ENCODE assay signal across 11 mouse cellular contexts in genomic region chr7:44307261-44308020, GRCm38 (mm10). TPM values are rescaled to one million over a fixed set of nuclear protein-coding genes. Genes with fewer than 3 reads are reported as not detected.
DNase-seq lines count a peak whose midpoint lies in the region; ATAC-seq and TF ChIP-seq lines count a peak whose summit lies in the region.
"Had no signal": no experiment of that assay in that cellular context is flagged by ENCODE, and none has a peak within 500 bp of the region (broad histone marks: within the 10 kb centered on the region; RNA-seq: fewer than 3 reads in every experiment).

No protein-coding gene starts in this region.

- H3K9me3 ChIP-seq in intestine, embryonic 14.5 days (ENCODE audit: control insufficient read depth, low read length) = no peaks in the 10 kb centered on the region
- no peaks in the 10 kb centered on the region for H3K9me3 ChIP-seq in intestine, postnatal 0 days (ENCODE audit: control insufficient read depth)
- H3K9me3 ChIP-seq in embryonic facial prominence, embryonic 12.5 days = no peaks in the 10 kb centered on the region

- peaks cover 43% of the 10 kb centered on the region for H3K4me1 ChIP-seq in intestine, embryonic 14.5 days (replicated peaks; ENCODE audit: control insufficient read depth, insufficient read depth, low read length)
- H3K4me1 ChIP-seq in intestine, postnatal 0 days (replicated peaks; ENCODE audit: control insufficient read depth, insufficient read depth, low read length) = peaks cover 4% of the 10 kb centered on the region
- H3K4me1 ChIP-seq in embryonic facial prominence, embryonic 12.5 days = peaks cover 24% of the 10 kb centered on the region

- no peaks in the 10 kb centered on the region for H3K27me3 ChIP-seq in intestine, embryonic 14.5 days (replicated peaks; ENCODE audit: control insufficient read depth, insufficient read depth, low read length)
- H3K27me3 ChIP-seq in intestine, postnatal 0 days (replicated peaks; ENCODE audit: control insufficient read depth, insufficient read depth, low read length) = peaks cover 19% of the 10 kb centered on the region
- H3K27me3 ChIP-seq in embryonic facial prominence, embryonic 12.5 days = peaks cover 48% of the 10 kb centered on the region

- H3K27ac ChIP-seq in intestine, embryonic 14.5 days (ENCODE audit: low read depth) = peak overlapping the region; percentile 64; the same call in 1 of the 2 replicates
- no peak overlapping the region for H3K27ac ChIP-seq in intestine, postnatal 0 days (ENCODE audit: low read depth, low read length)
- peak overlapping the region; percentile 67 for H3K27ac ChIP-seq in embryonic facial prominence, embryonic 12.5 days
- H3K27ac ChIP-seq: hindbrain, embryonic 14.5 days; layer of hippocampus, adult 2 months had no signal

- 26% methylated on average over 9 of the region's 9 CpGs for WGBS in intestine, embryonic 14.5 days
- WGBS in intestine, postnatal 0 days = 30% methylated on average over 9 of the region's 9 CpGs
- WGBS in embryonic facial prominence, embryonic 12.5 days = 27% methylated on average over 9 of the region's 9 CpGs

- TF ChIP-seq CTCF in intestine, postnatal 0 days (IDR thresholded peaks at IDR 0.05; ENCODE audit: low read depth) = no peak; the same call in 1 of the 2 replicates

- H3K4me3 ChIP-seq in intestine, embryonic 14.5 days (ENCODE audit: low read depth, low read length) = no peak overlapping the region
- H3K4me3 ChIP-seq in intestine, postnatal 0 days (ENCODE audit: low read depth, low read length) = no peak overlapping the region
- no peak overlapping the region for H3K4me3 ChIP-seq in embryonic facial prominence, embryonic 12.5 days
- H3K4me3 ChIP-seq: layer of hippocampus, adult 2 months had no signal

- no peak for ATAC-seq in intestine, embryonic 14.5 days (replicated peaks; ENCODE audit: low FRiP score, low TSS enrichment, low read depth)
- no peak for ATAC-seq in intestine, postnatal 0 days
- ATAC-seq in embryonic facial prominence, embryonic 12.5 days (ENCODE audit: insufficient number of reproducible peaks, insufficient read depth, low FRiP score, low TSS enrichment) = no peak
- no peak for ATAC-seq in erythroid progenitor cell, adult 5-6 weeks (replicated peaks; ENCODE audit: low FRiP score, poor library complexity, severe bottlenecking)

- DNase-seq in intestine, embryonic 14.5 days (ENCODE audit: low spot score) = no peak
- peak; percentile 34 for DNase-seq in MN1 (ENCODE audit: low spot score)
- peak; percentile 10 for DNase-seq in naive thymus-derived CD4-positive, alpha-beta T cell, adult 2 months (ENCODE audit: low read depth)
- no peak for DNase-seq in frontal cortex, postnatal 25 days (ENCODE audit: low spot score in 2 of 2)

- no peak overlapping the region for H3K9ac ChIP-seq in intestine, embryonic 14.5 days (ENCODE audit: low read length)
- no peak overlapping the region for H3K9ac ChIP-seq in intestine, postnatal 0 days (ENCODE audit: low read depth, low read length)
- H3K9ac ChIP-seq in embryonic facial prominence, embryonic 12.5 days = no peak overlapping the region
- H3K9ac ChIP-seq: hindbrain, embryonic 14.5 days had no signal

- H3K4me2 ChIP-seq in intestine, embryonic 14.5 days (ENCODE audit: low read length) = no peak overlapping the region
- no peak overlapping the region for H3K4me2 ChIP-seq in intestine, postnatal 0 days (replicated peaks; ENCODE audit: low read depth)
- no peak overlapping the region for H3K4me2 ChIP-seq in embryonic facial prominence, embryonic 12.5 days (replicated peaks)
- H3K4me2 ChIP-seq: hindbrain, embryonic 14.5 days had no signal

- no peaks in the 10 kb centered on the region for H3K36me3 ChIP-seq in intestine, embryonic 14.5 days (ENCODE audit: control insufficient read depth, insufficient read depth, low read length)
- H3K36me3 ChIP-seq in intestine, postnatal 0 days (ENCODE audit: control insufficient read depth, insufficient read depth) = no peaks in the 10 kb centered on the region
- no peaks in the 10 kb centered on the region for H3K36me3 ChIP-seq in embryonic facial prominence, embryonic 12.5 days

RNA-seq across cellular contexts. Expression of gene Clec11a, which starts 0.7 kb away (rescaled TPM):
- polyA plus RNA-seq in intestine, embryonic 14.5 days (2014; fragmentation: Nextera tagmentation; extraction: Ambion mirVana) = 5.4 and 6.3 TPM in 2 replicates
- 3.5 and 3.8 TPM in 2 replicates for polyA plus RNA-seq in intestine, postnatal 0 days (2015; fragmentation: Nextera tagmentation; extraction: Ambion mirVana)
- 1.9 and 2.3 TPM in 2 replicates for polyA plus RNA-seq in embryonic facial prominence, embryonic 12.5 days (2016; fragmentation: Nextera tagmentation; extraction: Ambion mirVana)
- total RNA-seq in erythroid progenitor cell, adult 5-6 weeks (2015; ENCODE audit: low replicate concordance) = 2.5 TPM in 1 of 2 replicates, not detected in the other
- total RNA-seq in erythroid progenitor cell, adult 5-6 weeks (2017; ENCODE audit: low replicate concordance) = not detected in 2 replicates

RNA-seq across cellular contexts. Expression of gene Shank1, which starts 2.6 kb away (rescaled TPM):
- polyA plus RNA-seq in intestine, embryonic 14.5 days (2014; fragmentation: Nextera tagmentation; extraction: Ambion mirVana) = 3.0 and 3.3 TPM in 2 replicates
- polyA plus RNA-seq in intestine, postnatal 0 days (2015; fragmentation: Nextera tagmentation; extraction: Ambion mirVana) = 0.39 and 0.44 TPM in 2 replicates
- polyA plus RNA-seq in embryonic facial prominence, embryonic 12.5 days (2016; fragmentation: Nextera tagmentation; extraction: Ambion mirVana) = 2.4 and 3.8 TPM in 2 replicates
- not detected in 2 replicates for total RNA-seq in erythroid progenitor cell, adult 5-6 weeks (2015; ENCODE audit: low replicate concordance)
- under 0.01 and 0.23 TPM in 2 replicates for total RNA-seq in erythroid progenitor cell, adult 5-6 weeks (2017; ENCODE audit: low replicate concordance)

RNA-seq across cellular contexts. Expression of gene Gm15517, which starts 46.2 kb away (rescaled TPM):
- polyA plus RNA-seq in intestine, embryonic 14.5 days (2014; fragmentation: Nextera tagmentation; extraction: Ambion mirVana) = not detected in 2 replicates
- not detected in 2 replicates for polyA plus RNA-seq in intestine, postnatal 0 days (2015; fragmentation: Nextera tagmentation; extraction: Ambion mirVana)
- polyA plus RNA-seq in embryonic facial prominence, embryonic 12.5 days (2016; fragmentation: Nextera tagmentation; extraction: Ambion mirVana) = not detected in 2 replicates
- total RNA-seq in erythroid progenitor cell, adult 5-6 weeks (2015; ENCODE audit: low replicate concordance) = not detected in 2 replicates
- not detected in 2 replicates for total RNA-seq in erythroid progenitor cell, adult 5-6 weeks (2017; ENCODE audit: low replicate concordance)
- total RNA-seq: heart, adult 8-10 months; layer of hippocampus, adult 2 months; left cerebral cortex, postnatal 36 days had no signal
- polyA plus RNA-seq: hindbrain, embryonic 14.5 days had no signal

RNA-seq across cellular contexts. Expression of gene Acp4, which starts 50.3 kb away (rescaled TPM):
- not detected in 2 replicates for polyA plus RNA-seq in intestine, embryonic 14.5 days (2014; fragmentation: Nextera tagmentation; extraction: Ambion mirVana)
- not detected in 2 replicates for polyA plus RNA-seq in intestine, postnatal 0 days (2015; fragmentation: Nextera tagmentation; extraction: Ambion mirVana)
- polyA plus RNA-seq in embryonic facial prominence, embryonic 12.5 days (2016; fragmentation: Nextera tagmentation; extraction: Ambion mirVana) = 0.10 TPM in 1 of 2 replicates, not detected in the other
- total RNA-seq in erythroid progenitor cell, adult 5-6 weeks (2015; ENCODE audit: low replicate concordance) = not detected in 2 replicates
- not detected in 2 replicates for total RNA-seq in erythroid progenitor cell, adult 5-6 weeks (2017; ENCODE audit: low replicate concordance)
- total RNA-seq: heart, adult 8-10 months; layer of hippocampus, adult 2 months; left cerebral cortex, postnatal 36 days had no signal
- polyA plus RNA-seq: hindbrain, embryonic 14.5 days had no signal

Comparison
In these comparisons a context has a peak if more than half of its experiments do, and no peak if none do; other contexts are left out.
1. DNase-seq: peak in MN1 (single experiment) and naive thymus-derived CD4-positive, alpha-beta T cell, adult 2 months (single experiment); none in intestine, embryonic 14.5 days (single experiment) and frontal cortex, postnatal 25 days (0 of 2).